Mouse (Mus musculus): ENCODE data around the gene Rsrc2.

Rsrc2 gene

DNA sequence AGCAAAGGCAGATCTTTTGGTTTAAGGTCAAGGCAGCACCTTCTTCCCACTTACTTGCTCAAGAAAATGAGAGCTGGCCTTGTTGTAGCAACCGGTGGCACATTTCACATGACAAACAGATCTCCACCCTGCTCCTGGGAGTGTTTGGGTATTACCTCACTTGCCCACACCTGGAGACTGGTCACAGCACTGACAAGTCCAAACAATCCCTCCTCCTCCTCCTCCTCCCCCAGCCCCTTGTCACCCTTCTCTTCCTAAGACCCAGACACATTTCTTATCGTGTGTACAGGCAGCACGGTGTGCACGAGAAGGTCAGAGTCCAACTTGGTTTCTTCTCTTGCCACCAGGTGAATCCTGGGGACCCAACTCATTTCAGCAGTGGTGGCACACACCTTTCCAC lies 52.3 kb downstream of the Rsrc2 start:
- no peak for DNase-seq (ENCODE audit: low spot score in 2 of 2)

- no peak for DNase-seq (ENCODE audit: low spot score in 2 of 2)
These were observed 53.0 kb downstream of the Rsrc2 start for GRCm38 (mm10) chr5:123696244-123696643.

DNA sequence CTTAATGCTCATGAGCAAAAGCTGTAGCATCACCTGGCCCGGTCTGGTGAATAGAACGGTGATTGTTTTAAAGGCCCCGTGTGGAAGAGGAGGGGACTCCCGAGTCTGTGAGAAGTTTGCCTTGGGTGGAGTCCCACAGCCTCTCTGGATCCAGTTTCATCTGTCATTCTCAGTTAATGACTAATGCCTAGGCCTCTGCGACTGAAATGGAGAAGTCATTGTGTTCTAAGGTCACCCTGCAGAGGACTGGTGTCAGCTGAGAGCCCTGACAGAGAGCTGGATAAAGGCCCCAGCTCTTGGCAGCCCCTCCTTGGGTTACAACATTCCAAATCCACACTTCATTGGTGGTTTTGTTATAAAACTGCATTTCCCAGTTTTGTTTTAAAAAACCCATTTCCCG lies 54.7 kb downstream of the Rsrc2 start:
- DNase-seq (ENCODE audit: low spot score in 2 of 2): no peak

GRCm38 (mm10) chr5:123684221-123685144 lies 64.7 kb downstream of the Rsrc2 start, which contains the start of gene Clip1:
Gene Clip1 (minus strand): TSS chr5:123684618.
- DNase-seq (ENCODE audit: low spot score in 2 of 2): peak; percentile 40 to 65

DNA sequence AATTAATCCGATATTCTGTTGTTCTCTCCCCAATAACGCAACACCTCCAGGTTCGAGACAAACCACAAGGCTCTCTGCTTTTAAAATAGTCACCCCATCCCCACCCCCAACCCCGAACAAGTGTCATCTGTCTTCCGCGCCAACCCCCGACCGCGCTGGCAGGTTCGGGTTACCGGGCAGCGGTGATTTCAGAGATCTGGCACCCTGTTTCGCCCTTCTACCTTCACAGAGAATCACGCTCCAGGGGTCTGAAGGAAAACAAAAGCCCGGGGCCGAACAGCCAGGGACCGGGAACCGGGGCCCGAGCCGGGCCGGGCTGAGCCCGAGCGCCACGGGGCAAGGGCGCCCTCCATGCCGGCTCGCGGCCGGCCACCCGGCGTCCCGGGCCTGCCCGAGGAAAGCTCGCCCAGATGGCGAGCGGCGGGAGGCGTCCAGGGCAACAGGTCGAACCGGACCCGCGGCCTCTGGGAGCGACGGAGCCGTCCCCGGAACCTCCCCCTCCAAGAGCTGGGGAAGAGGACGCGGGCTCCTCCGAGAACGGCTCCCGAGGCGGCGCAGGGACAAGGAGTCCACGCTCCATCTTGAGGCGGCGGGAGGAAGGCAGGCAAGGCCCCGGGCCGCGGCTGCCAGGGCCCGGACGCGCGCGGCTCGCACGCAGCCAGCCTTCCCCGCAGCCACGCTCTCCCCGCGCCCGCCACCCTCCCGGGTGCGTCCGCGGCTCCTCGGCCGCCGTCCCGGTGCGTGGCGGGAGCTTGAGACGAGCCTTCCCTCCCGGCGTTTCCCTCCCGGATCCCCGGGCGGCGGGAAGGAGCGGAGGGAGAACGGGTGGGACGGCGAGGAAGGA lies 65.6 kb downstream of the Rsrc2 start:
- peak; percentile 26 to 56 for DNase-seq (ENCODE audit: low spot score in 2 of 2)

DNA sequence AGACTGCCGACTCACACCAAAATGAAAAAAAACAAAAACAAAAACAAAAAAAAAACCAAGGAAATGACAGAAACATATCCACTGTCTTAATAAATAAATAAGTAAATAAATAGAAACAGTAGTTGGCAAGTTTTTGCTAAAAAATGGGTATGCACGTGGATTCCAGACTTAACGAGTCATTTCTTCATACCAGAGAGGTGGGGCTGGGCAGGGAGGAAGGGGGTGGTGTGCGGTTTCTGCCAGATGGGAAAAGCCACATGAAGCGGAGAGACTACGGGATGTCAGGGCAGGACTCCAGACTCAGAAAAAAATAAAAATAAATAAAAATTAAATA lies 66.2 kb downstream of the Rsrc2 start:
- peak; percentile 28 to 39 for DNase-seq (ENCODE audit: low spot score in 2 of 2)

GRCm38 (mm10) chr5:123682372-123682771 lies 66.8 kb downstream of the Rsrc2 start:
- DNase-seq (ENCODE audit: low spot score in 2 of 2): no peak

GRCm38 (mm10) chr5:123679546-123680263 lies 69.5 kb downstream of the Rsrc2 start:
- DNase-seq (ENCODE audit: low spot score in 2 of 2): no peak

DNA sequence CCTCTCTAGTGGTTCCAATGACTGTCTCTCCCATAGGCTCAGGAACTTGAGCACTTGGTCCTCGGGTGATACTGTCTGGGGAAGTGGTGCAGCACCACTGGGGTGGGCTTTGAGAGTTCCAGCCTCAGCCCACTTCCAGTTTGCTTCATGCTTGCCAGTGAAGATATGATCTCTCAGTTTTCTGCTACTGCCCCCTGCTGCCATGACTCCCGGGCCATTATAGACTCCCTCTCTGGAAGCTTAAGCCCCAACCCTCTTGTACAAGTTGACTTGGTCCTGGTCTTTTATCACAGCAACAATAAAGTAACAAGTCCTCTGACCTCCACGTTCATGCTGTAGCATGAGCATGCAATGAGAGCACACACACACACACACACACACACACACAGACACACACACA lies 70.1 kb downstream of the Rsrc2 start:
- no peak for DNase-seq (ENCODE audit: low spot score in 2 of 2)
